Mouse (Mus musculus) forebrain, embryonic 14.5 days (tissue): ENCODE results near the gene Esrrg. TPM values are rescaled to one million over a fixed set of nuclear protein-coding genes. Genes with fewer than 3 reads are reported as not detected.

Source experiments
- ATAC-seq: fragments of 200-750 bp; cut with Nextera tagmentation; 2 replicates; pipeline ENCODE4 v1.8.0; 2017; ENCODE audit warnings: mild to moderate bottlenecking, moderate library complexity
- DNase-seq: peaks from one replicate; pipeline ENCODE4 v3.0.0-alpha.2; 2015; ENCODE audit warnings: low spot score
- H3K27ac ChIP-seq: fragments of 300-500 bp; sonication (generic); 2 replicates; pipeline ENCODE4 v1.5.1; 2014; ENCODE audit warnings: low read depth, mild to moderate bottlenecking, control low read depth, low read length, moderate library complexity
- H3K27me3 ChIP-seq: fragments of 300-500 bp; sonication (generic); replicated peaks from 2 replicates; pipeline ENCODE4 v1.6.1; 2014; ENCODE audit warnings: low read length, control low read depth, mixed read lengths; ENCODE audit not compliant: control insufficient read depth, insufficient read depth
- H3K36me3 ChIP-seq: fragments of 300-500 bp; sonication (generic); 2 replicates; pipeline ENCODE4 v1.6.1; 2014; ENCODE audit warnings: low read length, control low read depth; ENCODE audit not compliant: control insufficient read depth, insufficient read depth
- H3K4me1 ChIP-seq: fragments of 300-500 bp; sonication (generic); 2 replicates; pipeline ENCODE4 v1.6.1; 2014; ENCODE audit warnings: antibody characterized with exemption, low read length, control low read depth; ENCODE audit not compliant: control insufficient read depth, insufficient read depth
- H3K4me2 ChIP-seq: fragments of 300-500 bp; sonication (generic); 2 replicates; pipeline ENCODE4 v1.6.1; 2014; ENCODE audit warnings: mild to moderate bottlenecking, control low read depth, low read length
- H3K4me3 ChIP-seq: fragments of 300-500 bp; sonication (generic); 2 replicates; pipeline ENCODE4 v1.5.1; 2014; ENCODE audit warnings: low read depth, low read length, control low read depth
- H3K9ac ChIP-seq: fragments of 300-500 bp; sonication (generic); 2 replicates; pipeline ENCODE4 v1.6.1; 2014; ENCODE audit warnings: mild to moderate bottlenecking, low read length, control low read depth, moderate library complexity
- H3K9me3 ChIP-seq: fragments of 300-500 bp; sonication (generic); replicated peaks from 2 replicates; pipeline ENCODE4 v1.6.1; 2016; ENCODE audit warnings: low read length, control low read depth, mixed read lengths; ENCODE audit not compliant: control insufficient read depth
- WGBS: fragments of 180-500 bp; shearing (Covaris S2); extraction: QIAGEN DNeasy Blood & Tissue Kit; methylation state at CpG from one replicate; pipeline ENCODE4 v1.1.7; 2014; 5-methylcytosine and 5-hydroxymethylcytosine counted together
- polyA plus RNA-seq: library from polyadenylated mRNA; unstranded; fragments of >200 nt; fragmentation: Nextera tagmentation; extraction: Ambion mirVana; gene quantifications from 2 replicates; pipeline ENCODE4 v1.2.1, GENCODE M21; 2014

Gene Esrrg
- polyA plus RNA-seq, 1 experiment from 2014 or later = 9.8 TPM

DNA sequence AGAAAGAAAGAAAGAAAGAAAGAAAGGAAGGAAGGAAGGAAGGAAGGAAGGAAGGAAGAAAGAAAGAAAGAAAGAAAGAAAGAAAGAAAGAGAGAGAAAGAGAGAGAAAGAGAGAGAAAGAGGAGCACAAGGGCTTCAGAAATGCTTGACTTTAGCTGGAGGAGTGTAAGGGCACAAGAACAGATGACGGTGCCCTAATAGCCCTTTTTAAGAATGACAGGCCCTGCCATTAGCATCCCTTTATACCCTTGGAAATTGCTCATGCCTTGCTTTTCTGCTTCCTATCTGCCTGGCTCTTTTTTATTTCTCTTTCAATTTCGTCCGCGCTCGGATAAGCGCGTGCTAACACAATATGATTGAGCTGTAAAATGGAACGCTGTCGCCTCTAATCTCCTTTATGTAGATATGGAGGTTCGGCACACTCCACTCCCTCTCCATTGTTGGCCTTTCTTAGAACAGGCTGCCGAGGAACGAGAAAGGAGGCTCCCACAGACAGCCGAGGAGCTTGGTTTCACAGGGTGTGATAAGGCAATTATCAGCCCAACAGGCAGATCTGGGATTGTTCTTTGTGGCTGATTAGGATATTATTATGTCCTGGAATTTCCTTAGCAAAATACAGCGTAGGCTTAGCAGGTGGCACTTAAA lies 546.0 kb downstream of the Esrrg start:
- Histone ChIP-seq H3K4me1 (peaks cover 10% of the 10 kb centered on the region), H3K27ac (peak overlapping the region; percentile 34; the same call in 1 of the 2 replicates), H3K27me3 (no peaks in the 10 kb centered on the region), H3K9ac (peak overlapping the region; percentile 18; the same call in 1 of the 2 replicates), H3K4me2 (peak overlapping the region; percentile 43), H3K9me3 (no peaks in the 10 kb centered on the region), H3K36me3 (no peaks in the 10 kb centered on the region), H3K4me3 (peak overlapping the region; percentile 14; the same call in 1 of the 2 replicates)
- WGBS = under 1% methylated on average over 14 of the region's 14 CpGs
- DNase-seq (peak; percentile 69), ATAC-seq (peak; percentile 77)

DNA sequence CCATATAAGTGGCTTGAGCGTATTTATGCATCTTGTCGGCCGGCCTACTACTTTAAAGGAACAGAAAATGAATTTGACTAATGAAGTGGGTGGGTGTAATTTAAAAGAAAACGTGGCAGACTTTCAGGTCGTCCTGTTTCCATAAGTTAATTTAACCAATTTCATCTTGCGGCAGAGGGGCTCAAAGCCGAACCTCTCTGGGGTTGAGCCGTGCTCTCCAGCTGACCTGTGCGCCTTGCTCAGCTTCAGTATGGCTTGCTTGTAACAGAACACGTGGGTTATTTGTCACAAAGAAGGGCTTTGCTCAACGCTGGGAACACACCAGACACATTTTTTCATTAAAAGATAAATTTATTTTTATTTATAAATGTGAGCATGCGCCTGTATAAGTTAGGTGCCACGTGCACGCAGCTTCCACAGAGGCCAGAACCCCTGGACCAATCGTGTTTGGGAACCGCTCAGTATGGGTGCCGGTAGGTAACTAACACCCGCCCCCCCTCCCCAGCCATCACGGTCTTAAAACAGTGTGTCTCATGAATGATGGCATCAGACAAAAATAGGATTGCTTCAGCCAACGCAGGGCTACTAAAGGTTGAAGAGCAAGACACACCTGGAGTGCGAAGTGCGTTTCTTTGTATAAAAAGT lies 546.7 kb downstream of the Esrrg start:
- Histone ChIP-seq H3K36me3 (no peaks in the 10 kb centered on the region), H3K27me3 (no peaks in the 10 kb centered on the region), H3K9me3 (no peaks in the 10 kb centered on the region), H3K4me3 (0 out of 2 replicates have a peak overlapping the region, but pooled peaks have one; percentile 14), H3K27ac (peak overlapping the region; percentile 34; the same call in 1 of the 2 replicates), H3K4me1 (peaks cover 10% of the 10 kb centered on the region), H3K9ac (peak overlapping the region; percentile 18; the same call in 1 of the 2 replicates), H3K4me2 (peak overlapping the region; percentile 43)
- ATAC-seq (peak; percentile 59; the same call in 1 of the 2 replicates), DNase-seq (no peak)
- WGBS = 48% methylated on average over 22 of the region's 22 CpGs

DNA sequence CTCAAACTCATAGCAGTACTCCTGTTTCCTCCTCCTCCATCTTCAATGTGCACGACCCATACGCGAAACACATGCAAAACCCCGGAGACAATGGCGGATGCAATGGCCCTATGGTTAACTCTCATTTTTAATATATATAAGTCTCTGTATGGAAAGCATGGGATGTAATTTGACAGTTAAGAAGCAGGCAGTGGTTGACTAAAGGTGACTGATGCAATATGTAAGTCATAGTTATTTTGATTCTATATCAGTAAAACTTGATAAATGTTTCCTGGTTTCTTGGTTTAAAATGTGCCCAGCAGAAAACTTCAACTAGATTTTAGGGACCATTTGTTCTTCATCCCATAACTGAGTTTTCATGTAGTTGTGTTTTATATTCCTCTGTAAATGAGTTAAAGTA lies 547.9 kb downstream of the Esrrg start:
- Histone ChIP-seq H3K9me3 (no peaks in the 10 kb centered on the region), H3K36me3 (no peaks in the 10 kb centered on the region), H3K4me3 (no peak overlapping the region), H3K9ac (no peak overlapping the region), H3K4me2 (no peak overlapping the region), H3K4me1 (peaks cover 10% of the 10 kb centered on the region), H3K27ac (no peak overlapping the region), H3K27me3 (no peaks in the 10 kb centered on the region)
- 98% methylated on average over 5 of the region's 5 CpGs for WGBS
- DNase-seq = no peak
- no peak for ATAC-seq

DNA sequence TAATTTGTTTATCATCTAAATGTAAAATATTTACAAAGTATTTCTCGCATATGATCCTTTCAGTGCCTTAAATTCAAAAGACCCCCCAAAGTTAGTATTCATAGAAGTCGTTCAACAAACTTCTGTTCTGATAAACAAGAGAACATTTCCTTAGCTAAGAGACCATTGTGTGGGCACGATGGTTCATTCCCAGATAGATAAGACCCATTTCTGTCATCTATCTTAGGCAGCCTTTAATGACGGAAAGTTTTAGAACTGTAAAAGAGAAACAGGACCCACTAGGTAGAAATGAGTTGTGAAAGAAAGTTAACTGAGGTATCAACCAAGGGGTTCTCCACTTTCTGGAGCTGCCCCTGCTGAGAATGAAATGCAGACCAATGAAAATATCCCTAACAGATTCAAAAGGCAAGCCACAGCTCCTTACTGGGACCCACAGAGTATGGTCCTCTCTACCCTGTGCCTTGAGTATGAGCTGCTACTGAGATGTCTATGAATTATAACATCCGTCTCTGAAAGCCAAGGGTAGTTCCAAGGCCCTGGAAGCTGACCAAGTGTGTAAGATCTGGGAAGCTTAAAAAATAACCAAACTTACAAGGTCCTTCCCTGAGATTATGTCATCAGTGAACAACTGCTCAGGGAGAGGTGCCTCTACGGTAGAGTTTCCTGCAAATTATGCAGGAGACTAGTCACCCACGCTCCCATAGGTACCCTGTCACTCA lies 548.8 kb downstream of the Esrrg start:
- peaks cover 10% of the 10 kb centered on the region for H3K4me1 ChIP-seq
- H3K27ac ChIP-seq = no peak overlapping the region
- no peak for DNase-seq
- H3K36me3 ChIP-seq = no peaks in the 10 kb centered on the region
- H3K4me3 ChIP-seq = no peak overlapping the region
- no peak for ATAC-seq
- H3K9ac ChIP-seq = no peak overlapping the region
- H3K27me3 ChIP-seq = no peaks in the 10 kb centered on the region
- 78% methylated on average over 7 of the region's 7 CpGs for WGBS
- H3K4me2 ChIP-seq = no peak overlapping the region
- no peaks in the 10 kb centered on the region for H3K9me3 ChIP-seq

DNA sequence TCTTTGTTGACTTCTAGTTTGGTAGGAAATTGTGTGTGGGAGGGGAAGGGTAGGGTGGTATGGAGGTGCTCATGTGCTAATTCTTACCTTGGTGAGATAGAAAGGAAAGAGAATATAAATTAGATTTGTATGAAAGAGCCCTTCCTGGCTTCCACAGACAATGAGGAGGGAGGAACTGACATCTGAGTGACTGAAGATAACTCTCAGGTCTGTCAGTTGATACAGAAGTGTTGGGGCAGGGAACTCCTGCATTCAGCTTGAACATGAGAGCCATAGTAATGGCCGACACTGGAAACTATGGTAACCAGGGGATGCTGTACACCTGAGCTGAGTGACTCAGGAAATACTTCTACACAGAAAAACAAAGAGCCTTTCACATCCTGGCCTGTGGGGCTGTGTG lies 550.1 kb downstream of the Esrrg start:
- H3K36me3 ChIP-seq = no peaks in the 10 kb centered on the region
- 86% methylated on average over 1 of the region's 1 CpGs for WGBS
- H3K4me3 ChIP-seq = no peak overlapping the region
- H3K4me1 ChIP-seq = peaks cover 8% of the 10 kb centered on the region
- H3K9me3 ChIP-seq = no peaks in the 10 kb centered on the region
- ATAC-seq (no peak), DNase-seq (no peak)
- H3K9ac ChIP-seq = no peak overlapping the region
- no peak overlapping the region for H3K4me2 ChIP-seq
- no peak overlapping the region for H3K27ac ChIP-seq
- no peaks in the 10 kb centered on the region for H3K27me3 ChIP-seq

DNA sequence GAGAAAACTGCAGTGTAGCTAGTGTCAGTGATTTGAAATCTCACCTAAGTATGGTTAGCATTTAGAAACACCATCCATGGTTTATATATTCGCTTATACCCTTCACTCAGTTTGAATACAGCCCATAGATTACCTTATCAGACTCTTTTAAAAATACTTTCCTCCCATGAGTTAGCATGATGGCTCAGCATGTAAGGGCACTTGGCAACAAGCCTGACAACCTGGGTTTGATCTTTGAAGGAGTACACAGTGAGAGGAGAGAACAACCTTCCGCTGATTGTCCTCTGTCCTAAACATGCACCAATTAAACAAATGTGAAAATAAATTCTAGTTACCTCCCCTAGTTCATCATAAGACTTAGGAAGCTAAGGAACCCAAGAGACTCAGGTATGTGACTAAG lies 550.5 kb downstream of the Esrrg start:
- no peak for ATAC-seq
- H3K9me3 ChIP-seq = no peaks in the 10 kb centered on the region
- peaks cover 6% of the 10 kb centered on the region; the same call in 1 of the 2 replicates for H3K4me1 ChIP-seq
- no peak for DNase-seq
- H3K4me3 ChIP-seq = no peak overlapping the region
- H3K4me2 ChIP-seq = no peak overlapping the region
- no peaks in the 10 kb centered on the region for H3K36me3 ChIP-seq
- 91% methylated on average over 2 of the region's 2 CpGs for WGBS
- no peaks in the 10 kb centered on the region for H3K27me3 ChIP-seq
- no peak overlapping the region for H3K27ac ChIP-seq
- H3K9ac ChIP-seq = no peak overlapping the region

DNA sequence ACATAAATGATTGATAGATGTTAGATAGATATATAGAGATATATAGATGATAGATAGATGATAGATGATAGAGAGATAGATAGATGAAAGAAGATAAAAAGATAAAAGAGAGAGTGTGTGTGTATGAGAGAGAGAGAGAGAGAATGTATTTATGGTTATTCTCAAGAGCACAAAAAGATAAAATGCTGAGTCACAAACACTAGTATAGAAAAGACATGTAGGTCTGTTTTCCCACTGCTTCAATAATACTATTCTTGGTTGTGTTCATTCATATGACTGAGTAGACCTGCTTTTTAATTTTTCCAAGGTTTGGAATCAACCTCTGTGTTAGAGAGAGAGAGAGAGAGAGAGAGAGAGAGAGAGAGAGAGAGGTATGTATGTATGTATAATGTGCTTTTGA lies 554.5 kb downstream of the Esrrg start:
- H3K4me3 ChIP-seq = no peak overlapping the region
- no peak overlapping the region for H3K27ac ChIP-seq
- DNase-seq (no peak), ATAC-seq (no peak)
- H3K9me3 ChIP-seq = no peaks in the 10 kb centered on the region
- no peaks in the 10 kb centered on the region for H3K4me1 ChIP-seq
- H3K9ac ChIP-seq = no peak overlapping the region
- H3K27me3 ChIP-seq = no peaks in the 10 kb centered on the region
- H3K36me3 ChIP-seq = no peaks in the 10 kb centered on the region
- no peak overlapping the region for H3K4me2 ChIP-seq

DNA sequence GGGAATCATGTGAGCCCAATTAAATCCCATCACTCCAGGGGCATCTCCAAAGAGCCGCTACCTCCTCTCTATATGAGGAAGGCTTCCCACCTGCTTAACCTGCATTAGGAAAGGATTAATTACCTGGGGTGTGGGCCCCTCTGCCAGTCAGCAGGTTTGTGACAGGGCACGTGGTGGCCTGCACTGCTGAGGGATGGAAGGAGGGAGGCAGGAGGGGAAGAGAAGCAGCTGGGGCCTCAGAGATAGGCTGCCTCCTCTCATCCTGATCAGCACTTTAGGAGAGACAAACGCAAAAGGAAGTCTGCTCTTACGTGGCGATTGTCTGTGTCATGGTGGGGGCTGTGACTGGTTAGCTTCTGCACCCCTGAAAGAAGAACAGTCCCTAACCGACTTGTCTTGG lies 555.7 kb downstream of the Esrrg start:
- 54% methylated on average over 6 of the region's 6 CpGs for WGBS
- Histone ChIP-seq H3K4me2 (no peak overlapping the region), H3K27me3 (no peaks in the 10 kb centered on the region), H3K27ac (no peak overlapping the region), H3K4me3 (no peak overlapping the region), H3K36me3 (no peaks in the 10 kb centered on the region), H3K4me1 (no peaks in the 10 kb centered on the region), H3K9me3 (no peaks in the 10 kb centered on the region), H3K9ac (no peak overlapping the region)
- DNase-seq = no peak
- ATAC-seq = no peak

DNA sequence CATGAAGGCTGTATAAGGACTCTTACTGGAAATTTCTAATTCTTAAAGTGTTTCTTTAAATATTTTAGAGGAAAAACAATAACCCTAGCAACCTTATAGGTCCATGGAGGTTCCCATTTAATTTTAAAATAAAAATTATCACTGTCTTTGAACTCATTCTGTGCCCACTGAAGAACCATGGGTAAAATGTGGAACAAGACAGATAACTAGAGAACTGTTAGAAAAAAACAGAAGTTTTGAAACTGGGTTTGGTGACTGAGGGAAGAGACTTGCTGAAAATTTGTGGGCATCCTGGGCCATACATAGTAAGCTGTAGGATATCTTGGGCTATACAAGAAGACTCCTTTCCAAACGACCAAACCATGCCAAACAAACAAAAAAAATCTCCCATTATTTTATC lies 565.3 kb downstream of the Esrrg start:
- Histone ChIP-seq H3K4me1 (no peaks in the 10 kb centered on the region), H3K27ac (no peak overlapping the region), H3K27me3 (no peaks in the 10 kb centered on the region), H3K9ac (no peak overlapping the region), H3K4me2 (no peak overlapping the region), H3K4me3 (no peak overlapping the region), H3K36me3 (no peaks in the 10 kb centered on the region), H3K9me3 (no peaks in the 10 kb centered on the region)
- no peak for ATAC-seq
- 69% methylated on average over 1 of the region's 1 CpGs for WGBS
- DNase-seq = no peak
